Mouse (Mus musculus): ENCODE measurements at regions not wholly inside any gene's neighbourhood (a gene's known extent, or its start where the extent isn't known, plus 50 kb on each side); places are given as distances from the start of the nearest gene placed in this dataset.
A peak's percentile ranks its signal among the peaks of the same experiment; 100 is the strongest.

- H3K4me1 ChIP-seq (ENCODE audit: control insufficient read depth, insufficient read depth, low read length): no peaks in the 10 kb centered on the region; the same call in 1 of the 2 replicates
- TF ChIP-seq CTCF (IDR thresholded peaks at IDR 0.05; ENCODE audit: borderline replicate concordance, insufficient read depth, low read length): no peak
- TF ChIP-seq POLR2A (IDR thresholded peaks at IDR 0.05; ENCODE audit: low read depth, low read length): no peak
- no peak overlapping the region for H3K27ac ChIP-seq (ENCODE audit: insufficient read depth, low read length)
- H3K4me3 ChIP-seq (ENCODE audit: insufficient read depth, low read length): no peak overlapping the region
These were observed 107.3 kb upstream of the Fmo9 start for GRCm38 (mm10) chr1:166788824-166789399.

GRCm38 (mm10) chr1:166793052-166793716, 111.5 kb upstream of the Fmo9 start:
- Histone ChIP-seq H3K4me3 (ENCODE audit: insufficient read depth, low read length) (no peak overlapping the region), H3K27ac (ENCODE audit: insufficient read depth, low read length) (peak overlapping the region; percentile 23; the same call in 1 of the 2 replicates), H3K4me1 (ENCODE audit: control insufficient read depth, insufficient read depth, low read length) (no peaks in the 10 kb centered on the region; the same call in 1 of the 2 replicates)
- TF ChIP-seq POLR2A (IDR thresholded peaks at IDR 0.05; ENCODE audit: low read depth, low read length) (no peak), CTCF (IDR thresholded peaks at IDR 0.05; ENCODE audit: borderline replicate concordance, insufficient read depth, low read length) (no peak)

- TF ChIP-seq POLR2A (IDR thresholded peaks at IDR 0.05; ENCODE audit: low read depth, low read length) (no peak), CTCF (IDR thresholded peaks at IDR 0.05; ENCODE audit: borderline replicate concordance, insufficient read depth, low read length) (no peak)
- no peak overlapping the region for H3K27ac ChIP-seq (ENCODE audit: insufficient read depth, low read length)
- H3K4me1 ChIP-seq (ENCODE audit: control insufficient read depth, insufficient read depth, low read length): no peaks in the 10 kb centered on the region; the same call in 1 of the 2 replicates
- H3K4me3 ChIP-seq (ENCODE audit: insufficient read depth, low read length): no peak overlapping the region
These were observed 112.1 kb upstream of the Fmo9 start for GRCm38 (mm10) chr1:166793717-166794081.

- TF ChIP-seq CTCF (IDR thresholded peaks at IDR 0.05; ENCODE audit: borderline replicate concordance, insufficient read depth, low read length): no peak
- TF ChIP-seq POLR2A (IDR thresholded peaks at IDR 0.05; ENCODE audit: low read depth, low read length): no peak
These were observed 113.1 kb upstream of the Fmo9 start for GRCm38 (mm10) chr1:166794622-166795244.

GRCm38 (mm10) chr1:166795613-166796012, 114.0 kb upstream of the Fmo9 start:
- Histone ChIP-seq H3K4me3 (ENCODE audit: insufficient read depth, low read length) (no peak overlapping the region), H3K27ac (ENCODE audit: insufficient read depth, low read length) (no peak overlapping the region), H3K4me1 (ENCODE audit: control insufficient read depth, insufficient read depth, low read length) (no peaks in the 10 kb centered on the region)
- TF ChIP-seq CTCF (IDR thresholded peaks at IDR 0.05; ENCODE audit: borderline replicate concordance, insufficient read depth, low read length) (no peak), POLR2A (IDR thresholded peaks at IDR 0.05; ENCODE audit: low read depth, low read length) (no peak)

More at GRCm38 (mm10) chr1:166794622-166795244, 113.1 kb upstream of the Fmo9 start:
- no peaks in the 10 kb centered on the region for H3K4me1 ChIP-seq (ENCODE audit: control insufficient read depth, insufficient read depth, low read length)
- no peak overlapping the region for H3K4me3 ChIP-seq (ENCODE audit: insufficient read depth, low read length)
- H3K27ac ChIP-seq (ENCODE audit: insufficient read depth, low read length): no peak overlapping the region

- Histone ChIP-seq H3K27ac (ENCODE audit: insufficient read depth, low read length) (no peak overlapping the region), H3K4me3 (ENCODE audit: insufficient read depth, low read length) (no peak overlapping the region), H3K4me1 (ENCODE audit: control insufficient read depth, insufficient read depth, low read length) (no peaks in the 10 kb centered on the region)
- TF ChIP-seq POLR2A (IDR thresholded peaks at IDR 0.05; ENCODE audit: low read depth, low read length) (no peak), CTCF (IDR thresholded peaks at IDR 0.05; ENCODE audit: borderline replicate concordance, insufficient read depth, low read length) (no peak)
These were observed 114.8 kb upstream of the Fmo9 start for GRCm38 (mm10) chr1:166796362-166796925.

- Histone ChIP-seq H3K4me3 (ENCODE audit: insufficient read depth, low read length) (no peak overlapping the region), H3K4me1 (ENCODE audit: control insufficient read depth, insufficient read depth, low read length) (no peaks in the 10 kb centered on the region), H3K27ac (ENCODE audit: insufficient read depth, low read length) (no peak overlapping the region)
- TF ChIP-seq CTCF (IDR thresholded peaks at IDR 0.05; ENCODE audit: borderline replicate concordance, insufficient read depth, low read length) (no peak), POLR2A (IDR thresholded peaks at IDR 0.05; ENCODE audit: low read depth, low read length) (no peak)
These were observed 115.3 kb upstream of the Fmo9 start for GRCm38 (mm10) chr1:166796931-166797330.

- Histone ChIP-seq H3K4me3 (ENCODE audit: insufficient read depth, low read length) (no peak overlapping the region), H3K4me1 (ENCODE audit: control insufficient read depth, insufficient read depth, low read length) (no peaks in the 10 kb centered on the region), H3K27ac (ENCODE audit: insufficient read depth, low read length) (no peak overlapping the region)
- TF ChIP-seq CTCF (IDR thresholded peaks at IDR 0.05; ENCODE audit: borderline replicate concordance, insufficient read depth, low read length): no peak
- TF ChIP-seq POLR2A (IDR thresholded peaks at IDR 0.05; ENCODE audit: low read depth, low read length): no peak
These were observed 119.4 kb upstream of the Fmo9 start for GRCm38 (mm10) chr1:166800953-166801603.

GRCm38 (mm10) chr1:166801929-166802328, 120.3 kb upstream of the Fmo9 start:
- Histone ChIP-seq H3K4me3 (ENCODE audit: insufficient read depth, low read length) (no peak overlapping the region), H3K4me1 (ENCODE audit: control insufficient read depth, insufficient read depth, low read length) (no peaks in the 10 kb centered on the region), H3K27ac (ENCODE audit: insufficient read depth, low read length) (no peak overlapping the region)
- no peak for TF ChIP-seq CTCF (IDR thresholded peaks at IDR 0.05; ENCODE audit: borderline replicate concordance, insufficient read depth, low read length)
- no peak for TF ChIP-seq POLR2A (IDR thresholded peaks at IDR 0.05; ENCODE audit: low read depth, low read length)

Measured in embryonic fibroblast, embryonic 13.5 days (primary cell).